Mouse (Mus musculus): ENCODE results near the gene Ino80b. TPM values are rescaled to one million over a fixed set of nuclear protein-coding genes. Genes with fewer than 3 reads are reported as not detected.

Gene Ino80b
- polyA plus RNA-seq, 1 experiment from 2014 or later, result 6.3 TPM

DNA sequence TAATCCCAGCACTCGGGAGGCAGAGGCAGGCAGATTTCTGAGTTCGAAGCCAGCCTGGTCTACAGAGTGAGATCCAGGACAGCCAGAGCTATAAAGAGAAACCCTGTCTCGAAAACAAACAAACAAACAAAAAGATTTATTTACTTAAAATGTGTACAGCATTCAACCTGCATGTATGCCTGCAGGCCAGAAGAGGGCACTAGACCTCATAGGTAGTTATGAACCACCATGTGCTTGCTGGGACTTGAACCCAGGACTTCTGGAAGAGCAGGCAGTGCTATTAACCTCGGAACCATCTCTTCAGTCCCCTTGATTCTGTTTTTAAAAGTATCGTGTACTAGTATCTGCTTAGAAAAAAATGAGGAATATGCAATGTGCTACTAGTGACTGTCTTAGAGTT is 2.2 kb upstream of the Ino80b start:
- Histone ChIP-seq H3K4me1 (replicated peaks) (peaks cover 40% of the 10 kb centered on the region), H3K9ac (no peak overlapping the region), H3K27me3 (no peaks in the 10 kb centered on the region), H3K9me3 (replicated peaks) (no peaks in the 10 kb centered on the region), H3K36me3 (peaks cover 9% of the 10 kb centered on the region; the same call in 1 of the 2 replicates), H3K4me3 (replicated peaks) (no peak overlapping the region), H3K4me2 (no peak overlapping the region), H3K27ac (no peak overlapping the region)
- DNase-seq, result no peak
- WGBS (ENCODE audit: insufficient replicate concordance), result 72% methylated on average over 5 of the region's 5 CpGs
- ATAC-seq (ENCODE audit: low read depth), result no peak

GRCm38 (mm10) chr6:83124851-83125312 is 349 bp downstream of the Ino80b start:
- Histone ChIP-seq H3K9ac (peak overlapping the region; percentile 85), H3K27me3 (no peaks in the 10 kb centered on the region), H3K4me2 (peak overlapping the region; percentile 86), H3K36me3 (peaks cover 9% of the 10 kb centered on the region; the same call in 1 of the 2 replicates), H3K27ac (peak overlapping the region; percentile 87), H3K9me3 (replicated peaks) (no peaks in the 10 kb centered on the region), H3K4me3 (replicated peaks) (peak overlapping the region; percentile 76), H3K4me1 (replicated peaks) (peaks cover 41% of the 10 kb centered on the region)
- DNase-seq (peak; percentile 83), ATAC-seq (ENCODE audit: low read depth) (peak; percentile 11)
- under 1% methylated on average over 30 of the region's 30 CpGs for WGBS (ENCODE audit: insufficient replicate concordance)

DNA sequence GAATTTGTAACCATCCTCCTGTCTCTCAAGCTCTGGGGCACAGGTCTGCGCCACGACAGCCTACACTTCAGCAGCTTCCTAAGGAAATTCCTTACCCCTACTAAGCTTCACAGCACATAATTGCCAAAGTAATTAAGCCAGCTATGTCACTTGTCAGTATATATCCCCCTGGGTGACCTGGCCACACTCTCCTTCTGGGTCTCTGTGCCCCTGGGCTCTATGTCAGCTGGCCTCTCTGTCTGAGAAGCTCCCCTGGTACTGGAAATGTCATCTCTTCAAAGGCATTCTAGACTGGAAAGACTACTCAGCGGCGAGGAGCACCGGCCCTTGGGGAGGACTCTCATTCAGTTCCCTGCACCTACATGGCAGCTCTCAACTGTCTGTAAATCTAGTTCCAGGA is 2.3 kb downstream of the Ino80b start:
- no peak for DNase-seq
- H3K9ac ChIP-seq, result peak overlapping the region; percentile 83
- H3K9me3 ChIP-seq (replicated peaks), result no peaks in the 10 kb centered on the region
- H3K4me3 ChIP-seq (replicated peaks), result peak overlapping the region; percentile 73
- no peaks in the 10 kb centered on the region for H3K27me3 ChIP-seq
- peaks cover 59% of the 10 kb centered on the region for H3K4me1 ChIP-seq (replicated peaks)
- H3K4me2 ChIP-seq, result peak overlapping the region; percentile 97
- H3K27ac ChIP-seq, result peak overlapping the region; percentile 94
- WGBS (ENCODE audit: insufficient replicate concordance), result 89% methylated on average over 5 of the region's 5 CpGs
- no peak for ATAC-seq (ENCODE audit: low read depth)
- H3K36me3 ChIP-seq, result peaks cover 27% of the 10 kb centered on the region

DNA sequence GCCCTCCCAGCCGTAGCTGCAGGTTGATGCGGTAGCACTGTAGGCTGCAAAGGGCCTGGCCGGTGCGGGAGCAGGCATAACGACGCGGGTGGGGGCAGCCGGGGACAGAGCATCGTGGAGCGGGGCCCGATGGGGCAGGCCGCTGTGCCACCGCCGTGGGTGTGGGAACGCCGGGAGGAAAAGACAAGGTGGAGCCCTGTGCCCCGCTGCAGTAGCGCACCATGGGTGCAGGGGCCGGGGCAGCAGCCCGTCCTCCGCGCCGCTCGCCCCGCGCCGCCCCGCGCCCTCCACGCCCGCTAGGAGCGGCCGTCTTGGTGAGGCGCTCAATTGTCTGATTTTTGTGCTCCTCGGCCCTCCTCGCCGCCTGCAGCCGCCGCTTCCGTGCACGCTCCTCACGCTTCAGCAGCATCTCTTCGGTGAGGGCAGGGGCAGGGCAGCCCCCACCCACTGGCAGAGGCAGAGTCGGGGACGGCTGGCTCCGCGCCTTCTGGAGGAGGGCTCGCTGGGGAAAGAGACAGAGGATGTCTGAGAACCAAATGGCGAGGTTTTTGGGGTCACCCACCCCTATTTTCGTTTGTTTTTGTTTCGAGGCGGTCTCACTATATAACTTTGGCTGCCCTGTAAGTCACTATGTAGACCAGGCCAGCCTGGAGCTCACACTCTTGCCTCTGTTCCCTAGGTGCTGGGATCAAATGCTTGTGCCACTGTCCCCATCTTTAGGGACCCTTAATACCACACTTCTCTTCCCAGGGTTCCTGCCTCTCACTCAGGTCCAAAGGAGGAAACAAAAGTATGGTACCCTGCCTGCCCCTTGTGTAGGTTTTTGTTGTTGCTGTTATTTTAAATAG is 3.1 kb downstream of the Ino80b start:
- WGBS (ENCODE audit: insufficient replicate concordance), result 3% methylated on average over 52 of the region's 52 CpGs
- ATAC-seq (ENCODE audit: low read depth), result peak; percentile 43
- Histone ChIP-seq H3K4me3 (replicated peaks) (peak overlapping the region; percentile 73), H3K4me1 (replicated peaks) (peaks cover 68% of the 10 kb centered on the region), H3K4me2 (peak overlapping the region; percentile 97), H3K27ac (peak overlapping the region; percentile 94), H3K9ac (peak overlapping the region; percentile 83), H3K9me3 (replicated peaks) (no peaks in the 10 kb centered on the region), H3K36me3 (peaks cover 36% of the 10 kb centered on the region), H3K27me3 (no peaks in the 10 kb centered on the region)
- no peak for DNase-seq

DNA sequence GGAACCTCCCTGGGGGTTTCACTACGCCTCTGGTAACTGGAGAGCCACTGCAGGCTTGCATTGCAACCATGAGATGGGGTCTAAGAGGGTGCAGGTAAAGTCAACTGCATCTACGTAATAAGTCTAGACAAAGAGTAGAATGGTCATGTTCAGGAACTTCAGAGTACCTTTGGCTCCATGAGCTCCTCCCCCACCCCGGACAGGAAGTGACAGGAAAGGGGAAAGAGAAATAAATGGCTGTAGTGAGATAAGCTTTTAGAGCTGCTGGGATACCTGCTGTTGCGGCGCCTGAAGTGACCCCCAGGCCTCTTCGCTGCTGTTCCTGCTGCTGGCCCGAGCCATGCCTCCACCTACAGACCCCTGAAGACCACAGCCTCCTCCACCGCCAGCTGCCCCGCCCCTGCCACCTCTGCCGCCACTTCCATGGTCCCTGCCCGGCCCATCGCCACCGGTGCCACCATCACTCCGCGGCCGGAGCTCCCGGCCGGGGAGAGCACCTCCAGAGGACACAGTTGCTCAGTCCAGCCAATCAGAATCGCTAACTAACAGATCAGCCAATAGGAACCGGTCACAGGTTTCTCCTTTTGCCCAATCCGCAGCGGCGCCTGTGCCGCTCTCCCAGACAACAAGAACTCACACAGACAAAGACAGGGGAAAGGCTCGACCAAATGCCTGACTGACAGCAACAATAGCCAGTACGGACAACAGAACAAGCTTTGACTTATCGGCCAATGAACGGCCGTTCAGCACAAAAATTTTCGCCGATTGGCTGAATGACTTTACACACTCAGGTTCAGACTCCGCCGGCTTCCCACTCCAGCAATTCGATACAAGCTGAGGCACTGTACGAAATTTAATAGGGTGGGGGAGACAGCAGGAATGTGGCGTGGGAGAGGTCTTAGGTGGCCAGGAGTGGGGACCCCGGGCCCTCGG is 4.0 kb downstream of the Ino80b start, which contains the start of gene Wbp1:
Wbp1 (minus strand) TSS at position 630 of the 933 bp plus-strand sequence.
- Histone ChIP-seq H3K4me1 (replicated peaks) (peaks cover 77% of the 10 kb centered on the region), H3K9ac (peak within 1 kb of the TSS; percentile 83), H3K4me3 (replicated peaks) (peak within 1 kb of the TSS; percentile 73), H3K9me3 (replicated peaks) (no peaks in the 10 kb centered on the region), H3K36me3 (peaks cover 41% of the 10 kb centered on the region), H3K27me3 (no peaks in the 10 kb centered on the region), H3K27ac (peak within 1 kb of the TSS; percentile 94), H3K4me2 (peak within 1 kb of the TSS; percentile 97)
- peak; percentile 95 for DNase-seq
- peak; percentile 90 for ATAC-seq (ENCODE audit: low read depth)
- under 1% methylated on average over 38 of the region's 38 CpGs for WGBS (ENCODE audit: insufficient replicate concordance)

- H3K4me3 ChIP-seq (replicated peaks), result peak overlapping the region; percentile 73
- H3K36me3 ChIP-seq, result peaks cover 41% of the 10 kb centered on the region
- 84% methylated on average over 7 of the region's 7 CpGs for WGBS (ENCODE audit: insufficient replicate concordance)
- H3K4me1 ChIP-seq (replicated peaks), result peaks cover 80% of the 10 kb centered on the region
- H3K4me2 ChIP-seq, result peak overlapping the region; percentile 97
- H3K27ac ChIP-seq, result peak overlapping the region; percentile 94
- DNase-seq (no peak), ATAC-seq (ENCODE audit: low read depth) (no peak)
- H3K27me3 ChIP-seq, result no peaks in the 10 kb centered on the region
- H3K9ac ChIP-seq, result peak overlapping the region; percentile 72
- no peaks in the 10 kb centered on the region for H3K9me3 ChIP-seq (replicated peaks)
Observed at GRCm38 (mm10) chr6:83119734-83120051, 5.5 kb downstream of the Ino80b start.

- H3K27ac ChIP-seq, result peak overlapping the region; percentile 94
- no peaks in the 10 kb centered on the region for H3K9me3 ChIP-seq (replicated peaks)
- no peaks in the 10 kb centered on the region for H3K27me3 ChIP-seq
- 66% methylated on average over 14 of the region's 14 CpGs for WGBS (ENCODE audit: insufficient replicate concordance)
- ATAC-seq (ENCODE audit: low read depth), result no peak
- H3K4me2 ChIP-seq, result peak overlapping the region; percentile 97
- peaks cover 82% of the 10 kb centered on the region for H3K4me1 ChIP-seq (replicated peaks)
- H3K9ac ChIP-seq, result peak overlapping the region; percentile 72
- H3K36me3 ChIP-seq, result peaks cover 41% of the 10 kb centered on the region
- DNase-seq, result no peak
- H3K4me3 ChIP-seq (replicated peaks), result 0 out of 2 replicates have a peak overlapping the region, but pooled peaks have one; percentile 73
Observed at GRCm38 (mm10) chr6:83118825-83119733, 6.2 kb downstream of the Ino80b start.

DNA sequence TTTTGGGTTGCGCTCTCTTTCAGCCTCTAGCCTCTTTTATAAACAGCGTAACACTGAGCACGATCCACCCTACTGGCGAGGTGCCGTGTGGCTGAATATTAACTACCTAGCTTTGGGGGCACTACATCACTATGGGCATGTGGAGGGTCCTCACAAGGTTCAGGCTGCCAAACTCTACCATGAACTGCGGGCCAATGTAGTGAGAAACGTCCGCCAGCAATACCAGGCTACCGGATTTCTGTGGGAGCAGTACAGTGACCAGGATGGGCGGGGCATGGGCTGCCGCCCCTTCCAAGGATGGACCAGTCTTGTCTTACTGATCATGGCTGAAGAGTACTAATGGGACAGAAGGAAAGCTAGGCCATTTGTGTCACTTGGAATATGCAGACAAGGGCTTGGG is 6.9 kb downstream of the Ino80b start:
- WGBS (ENCODE audit: insufficient replicate concordance), result 84% methylated on average over 11 of the region's 11 CpGs
- ATAC-seq (ENCODE audit: low read depth) (no peak), DNase-seq (no peak)
- Histone ChIP-seq H3K36me3 (peaks cover 38% of the 10 kb centered on the region), H3K9ac (no peak overlapping the region), H3K27me3 (no peaks in the 10 kb centered on the region), H3K27ac (peak overlapping the region; percentile 94; the same call in 1 of the 2 replicates), H3K9me3 (replicated peaks) (no peaks in the 10 kb centered on the region), H3K4me1 (replicated peaks) (peaks cover 82% of the 10 kb centered on the region), H3K4me2 (no peak overlapping the region), H3K4me3 (replicated peaks) (no peak overlapping the region)

GRCm38 (mm10) chr6:83117616-83118015 is 7.6 kb downstream of the Ino80b start:
- Histone ChIP-seq H3K27me3 (no peaks in the 10 kb centered on the region), H3K4me1 (replicated peaks) (peaks cover 76% of the 10 kb centered on the region), H3K9ac (peak overlapping the region; percentile 96; the same call in 1 of the 2 replicates), H3K9me3 (replicated peaks) (no peaks in the 10 kb centered on the region), H3K27ac (peak overlapping the region; percentile 31; the same call in 1 of the 2 replicates), H3K4me2 (0 out of 2 replicates have a peak overlapping the region, but pooled peaks have one; percentile 97), H3K4me3 (replicated peaks) (no peak overlapping the region), H3K36me3 (peaks cover 32% of the 10 kb centered on the region)
- no peak for DNase-seq
- no peak for ATAC-seq (ENCODE audit: low read depth)
- WGBS (ENCODE audit: insufficient replicate concordance), result 87% methylated on average over 13 of the region's 13 CpGs

DNA sequence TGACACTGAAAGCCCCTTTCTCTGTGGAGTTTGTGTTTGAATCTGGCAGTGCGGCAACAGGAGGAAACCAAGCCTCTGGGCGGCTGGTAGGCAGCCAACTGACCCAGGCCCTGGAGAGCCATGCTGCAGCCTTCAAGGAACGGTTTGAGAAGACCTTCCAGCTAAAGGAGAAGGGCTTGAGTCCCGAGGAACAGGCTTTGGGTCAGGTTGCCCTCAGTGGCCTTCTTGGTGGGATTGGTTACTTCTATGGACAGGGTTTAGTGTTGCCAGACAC is 8.1 kb downstream of the Ino80b start:
- H3K4me1 ChIP-seq (replicated peaks), result peaks cover 75% of the 10 kb centered on the region
- no peaks in the 10 kb centered on the region for H3K27me3 ChIP-seq
- H3K4me3 ChIP-seq (replicated peaks), result peak overlapping the region; percentile 89
- WGBS (ENCODE audit: insufficient replicate concordance), result 91% methylated on average over 4 of the region's 4 CpGs
- H3K36me3 ChIP-seq, result peaks cover 32% of the 10 kb centered on the region
- H3K9ac ChIP-seq, result peak overlapping the region; percentile 96
- DNase-seq (no peak), ATAC-seq (ENCODE audit: low read depth) (no peak)
- H3K27ac ChIP-seq, result peak overlapping the region; percentile 93; the same call in 1 of the 2 replicates
- H3K9me3 ChIP-seq (replicated peaks), result no peaks in the 10 kb centered on the region
- H3K4me2 ChIP-seq, result peak overlapping the region; percentile 97

Data from liver, embryonic 13.5 days (tissue).